Mouse (Mus musculus): ENCODE measurements around the gene LTO1.

- TF ChIP-seq POLR2A (IDR thresholded peaks at IDR 0.05; ENCODE audit: borderline replicate concordance, insufficient read depth, low read length) (no peak), CTCF (IDR thresholded peaks at IDR 0.05; ENCODE audit: borderline replicate concordance, insufficient read depth, low read depth, low read length) (no peak)
Observed at GRCm38 (mm10) chr7:144970997-144971768, 56.3 kb downstream of the LTO1 start.

Measured in cerebellum, adult 2 months (tissue).